ENCODE assay signal across 27 mouse cellular contexts in genomic region chr7:122294111-122294510, GRCm38 (mm10).
"Had no signal": no experiment of that assay in that cellular context is flagged by ENCODE, and none has a peak within 500 bp of the region (broad histone marks: within the 10 kb centered on the region; RNA-seq: fewer than 3 reads in every experiment).

No protein-coding gene starts in this region.

- H3K27me3 ChIP-seq: hindbrain, embryonic 15.5 days had no signal

- DNase-seq: gastrocnemius, postnatal 14 days; gastrocnemius, postnatal 36 days; heart, adult 18-20 months; heart, postnatal 10 days; heart, postnatal 4 days; kidney, adult 18-20 months; kidney, adult 8-10 months; kidney, postnatal 10 days; kidney, postnatal 25 days; kidney, postnatal 4 days; liver; liver, embryonic 13.5 days had no signal

- H3K36me3 ChIP-seq: heart, embryonic 10.5 days; heart, embryonic 12.5 days; hindbrain, embryonic 10.5 days; hindbrain, embryonic 12.5 days; hindbrain, embryonic 15.5 days; intestine, embryonic 15.5 days; limb, embryonic 10.5 days; limb, embryonic 12.5 days; liver, embryonic 13.5 days; liver, embryonic 15.5 days had no signal

- H3K9me3 ChIP-seq: heart, embryonic 10.5 days; heart, embryonic 12.5 days; hindbrain, embryonic 10.5 days; hindbrain, embryonic 12.5 days; hindbrain, embryonic 15.5 days; intestine, embryonic 15.5 days; limb, embryonic 10.5 days; limb, embryonic 12.5 days; liver, embryonic 13.5 days; liver, embryonic 15.5 days had no signal

- H3K9ac ChIP-seq: heart, embryonic 12.5 days; hindbrain, embryonic 12.5 days; hindbrain, embryonic 15.5 days; intestine, embryonic 15.5 days; limb, embryonic 12.5 days; liver, embryonic 13.5 days; liver, embryonic 15.5 days had no signal

- H3K4me3 ChIP-seq: heart, embryonic 10.5 days; heart, embryonic 12.5 days; hindbrain, embryonic 10.5 days; hindbrain, embryonic 12.5 days; hindbrain, embryonic 15.5 days; intestine, embryonic 15.5 days; layer of hippocampus, adult 2 months; left cerebral cortex, adult 2 months; limb, embryonic 10.5 days; limb, embryonic 12.5 days; liver, embryonic 13.5 days; liver, embryonic 15.5 days had no signal

- ATAC-seq: hindbrain, postnatal 0 days; inflammation-experienced regulatory T-cells, adult 6 months; intestine, embryonic 15.5 days; intestine, postnatal 0 days had no signal

- H3K27ac ChIP-seq: heart, embryonic 10.5 days; hindbrain, embryonic 10.5 days; hindbrain, embryonic 12.5 days; hindbrain, embryonic 15.5 days; hindbrain, postnatal 0 days; intestine, embryonic 15.5 days; layer of hippocampus, adult 2 months; left cerebral cortex, adult 2 months; limb, embryonic 10.5 days; limb, embryonic 12.5 days; liver, embryonic 13.5 days; liver, embryonic 15.5 days had no signal

- H3K4me2 ChIP-seq: heart, embryonic 12.5 days; hindbrain, embryonic 12.5 days; hindbrain, embryonic 15.5 days; intestine, embryonic 15.5 days; limb, embryonic 12.5 days; liver, embryonic 11.5 days; liver, embryonic 13.5 days; liver, embryonic 15.5 days had no signal
